Mouse (Mus musculus) B cell, adult 2 months (primary cell): ENCODE data around the gene Macrod1.

Experiments used
- DNase-seq, 2 experiments: peaks; one replicate each; pipeline ENCODE4 v3.0.0; 2022

The Macrod1 gene

GRCm38 (mm10) chr19:7143854-7144253 lies 87.2 kb downstream of the Macrod1 start:
- DNase-seq, result peak; percentile 57 to 62

GRCm38 (mm10) chr19:7144458-7144857 lies 87.8 kb downstream of the Macrod1 start:
- no peak for DNase-seq

- DNase-seq, result no peak
Observed at GRCm38 (mm10) chr19:7146376-7146775, 89.8 kb downstream of the Macrod1 start.

- no peak for DNase-seq
Observed at GRCm38 (mm10) chr19:7148096-7148495, 91.5 kb downstream of the Macrod1 start.

GRCm38 (mm10) chr19:7148541-7149085 lies 92.0 kb downstream of the Macrod1 start:
- no peak for DNase-seq

GRCm38 (mm10) chr19:7149158-7149685 lies 92.6 kb downstream of the Macrod1 start:
- no peak for DNase-seq

GRCm38 (mm10) chr19:7151300-7151926 lies 94.8 kb downstream of the Macrod1 start:
- DNase-seq, result no peak

GRCm38 (mm10) chr19:7151927-7152653 lies 95.5 kb downstream of the Macrod1 start:
- no peak for DNase-seq

- no peak for DNase-seq
Observed at GRCm38 (mm10) chr19:7153232-7153631, 96.6 kb downstream of the Macrod1 start.

- no peak for DNase-seq
Observed at GRCm38 (mm10) chr19:7155196-7155595, 98.6 kb downstream of the Macrod1 start.

- no peak for DNase-seq
Observed at GRCm38 (mm10) chr19:7157734-7158133, 101.1 kb downstream of the Macrod1 start.

- DNase-seq, result no peak
Observed at GRCm38 (mm10) chr19:7160151-7160906, 103.7 kb downstream of the Macrod1 start.

- no peak for DNase-seq
Observed at GRCm38 (mm10) chr19:7161064-7161463, 104.5 kb downstream of the Macrod1 start.

GRCm38 (mm10) chr19:7164238-7164637 lies 107.6 kb downstream of the Macrod1 start:
- no peak for DNase-seq

- peak; percentile 43 to 47 for DNase-seq
Observed at GRCm38 (mm10) chr19:7164820-7165323, 108.3 kb downstream of the Macrod1 start.

GRCm38 (mm10) chr19:7165509-7166199 lies 109.0 kb downstream of the Macrod1 start:
- peak in 1 of 2 experiments; percentile 29 for DNase-seq

- DNase-seq, result no peak
Observed at GRCm38 (mm10) chr19:7166200-7166711, 109.6 kb downstream of the Macrod1 start.

GRCm38 (mm10) chr19:7166767-7167166 lies 110.2 kb downstream of the Macrod1 start:
- no peak for DNase-seq

GRCm38 (mm10) chr19:7168423-7168822 lies 111.8 kb downstream of the Macrod1 start:
- DNase-seq, result no peak

- DNase-seq, result no peak
Observed at GRCm38 (mm10) chr19:7170916-7171315, 114.3 kb downstream of the Macrod1 start.

- no peak for DNase-seq
Observed at GRCm38 (mm10) chr19:7171447-7171846, 114.8 kb downstream of the Macrod1 start.
